ENCODE assay signal across 19 mouse cellular contexts in genomic region chr2:137049906-137050305, GRCm38 (mm10).
DNase-seq lines count a peak whose midpoint lies in the region; ATAC-seq and TF ChIP-seq lines count a peak whose summit lies in the region.
"Had no signal": no experiment of that assay in that cellular context is flagged by ENCODE, and none has a peak within 500 bp of the region (broad histone marks: within the 10 kb centered on the region; RNA-seq: fewer than 3 reads in every experiment).

No protein-coding gene starts in this region.

- no peaks in the 10 kb centered on the region for H3K27me3 ChIP-seq in heart, embryonic 11.5 days (ENCODE audit: control insufficient read depth, insufficient read depth, low read length)
- H3K27me3 ChIP-seq in lung, postnatal 0 days (replicated peaks; ENCODE audit: insufficient read depth, low read length): no peaks in the 10 kb centered on the region
- no peaks in the 10 kb centered on the region for H3K27me3 ChIP-seq in kidney, embryonic 15.5 days
- H3K27me3 ChIP-seq: intestine, embryonic 15.5 days; limb, embryonic 12.5 days; Patski had no signal

- H3K4me2 ChIP-seq in heart, embryonic 11.5 days: no peak overlapping the region
- no peak overlapping the region for H3K4me2 ChIP-seq in lung, postnatal 0 days (replicated peaks; ENCODE audit: low read depth, low read length)
- H3K4me2 ChIP-seq in kidney, embryonic 15.5 days: no peak overlapping the region
- H3K4me2 ChIP-seq: intestine, embryonic 15.5 days; limb, embryonic 12.5 days had no signal

- H3K4me1 ChIP-seq in heart, embryonic 11.5 days (ENCODE audit: control insufficient read depth, insufficient read depth, low read length): no peaks in the 10 kb centered on the region; the same call in 1 of the 2 replicates
- no peaks in the 10 kb centered on the region; the same call in 1 of the 2 replicates for H3K4me1 ChIP-seq in lung, postnatal 0 days (ENCODE audit: insufficient read depth, low read depth, low read length)
- H3K4me1 ChIP-seq in kidney, embryonic 15.5 days: no peaks in the 10 kb centered on the region
- H3K4me1 ChIP-seq: hindbrain, embryonic 10.5 days; intestine, embryonic 15.5 days; limb, embryonic 12.5 days; midbrain, embryonic 10.5 days had no signal

- H3K36me3 ChIP-seq in heart, embryonic 11.5 days (ENCODE audit: control insufficient read depth, insufficient read depth, low read length): no peaks in the 10 kb centered on the region
- no peaks in the 10 kb centered on the region for H3K36me3 ChIP-seq in lung, postnatal 0 days (ENCODE audit: insufficient read depth, low read length)
- no peaks in the 10 kb centered on the region for H3K36me3 ChIP-seq in kidney, embryonic 15.5 days
- H3K36me3 ChIP-seq: intestine, embryonic 15.5 days; limb, embryonic 12.5 days; midbrain, embryonic 10.5 days had no signal

- no peak overlapping the region for H3K4me3 ChIP-seq in heart, embryonic 11.5 days (ENCODE audit: low read depth, low read length)
- H3K4me3 ChIP-seq in lung, postnatal 0 days (ENCODE audit: low read depth, low read length): no peak overlapping the region
- H3K4me3 ChIP-seq in kidney, embryonic 15.5 days (replicated peaks): no peak overlapping the region
- H3K4me3 ChIP-seq: hindbrain, embryonic 10.5 days; intestine, embryonic 15.5 days; limb, embryonic 12.5 days; midbrain, embryonic 10.5 days had no signal

- 79% methylated on average over 1 of the region's 1 CpGs for WGBS in heart, embryonic 11.5 days (ENCODE audit: insufficient replicate concordance)
- WGBS in lung, postnatal 0 days: 57% methylated on average over 1 of the region's 1 CpGs
- 77% methylated on average over 1 of the region's 1 CpGs for WGBS in kidney, embryonic 15.5 days

- peak; percentile 57 for DNase-seq in gastrocnemius, adult 18-20 months (ENCODE audit: low spot score)
- no peak for DNase-seq in gastrocnemius, postnatal 14 days
- peak; percentile 9 for DNase-seq in heart, postnatal 25 days (ENCODE audit: low spot score)
- no peak for DNase-seq in lung, postnatal 0 days (ENCODE audit: low spot score)
- DNase-seq in lung, postnatal 25 days (ENCODE audit: low spot score): no peak
- DNase-seq in lung, postnatal 36 days: peak; percentile 41
- DNase-seq: adrenal gland, postnatal 10 days; cerebellum, adult 8-10 months had no signal

- no peak for ATAC-seq in heart, embryonic 11.5 days (replicated peaks; ENCODE audit: insufficient number of reproducible peaks, low FRiP score, low TSS enrichment)
- peak; percentile 58 for ATAC-seq in lung, postnatal 0 days
- ATAC-seq in kidney, embryonic 15.5 days (replicated peaks; ENCODE audit: low FRiP score): no peak
- ATAC-seq: forebrain, embryonic 14.5 days; hindbrain, embryonic 16.5 days; intestine, embryonic 15.5 days; midbrain, embryonic 16.5 days had no signal

- no peaks in the 10 kb centered on the region for H3K9me3 ChIP-seq in heart, embryonic 11.5 days (replicated peaks; ENCODE audit: control insufficient read depth, low read length)
- H3K9me3 ChIP-seq in lung, postnatal 0 days (ENCODE audit: low read length): no peaks in the 10 kb centered on the region
- no peaks in the 10 kb centered on the region for H3K9me3 ChIP-seq in kidney, embryonic 15.5 days (replicated peaks)
- H3K9me3 ChIP-seq: intestine, embryonic 15.5 days; limb, embryonic 12.5 days had no signal

- no peak overlapping the region for H3K27ac ChIP-seq in heart, embryonic 11.5 days (ENCODE audit: low read depth, low read length)
- H3K27ac ChIP-seq in lung, postnatal 0 days (ENCODE audit: low read length): no peak overlapping the region
- H3K27ac ChIP-seq in kidney, embryonic 15.5 days: no peak overlapping the region
- H3K27ac ChIP-seq: hindbrain, embryonic 10.5 days; intestine, embryonic 15.5 days; limb, embryonic 12.5 days; liver, embryonic 14.5 days; midbrain, embryonic 10.5 days had no signal

- no peak for TF ChIP-seq EP300 in lung, postnatal 0 days (IDR thresholded peaks at IDR 0.05)

- intact Hi-C loops in gastrocnemius, postnatal 14 days (cut with DNase I; ENCODE audit: low total_unique reads): no loop called here
- intact Hi-C loops in heart, postnatal 25 days (cut with DNase I): no loop called here

- no peak overlapping the region for H3K9ac ChIP-seq in heart, embryonic 11.5 days (ENCODE audit: low read depth, low read length)
- no peak overlapping the region for H3K9ac ChIP-seq in lung, postnatal 0 days (replicated peaks; ENCODE audit: low read depth)
- H3K9ac ChIP-seq in kidney, embryonic 15.5 days: no peak overlapping the region
- H3K9ac ChIP-seq: intestine, embryonic 15.5 days; limb, embryonic 12.5 days; liver, embryonic 14.5 days had no signal

- no peak for TF ChIP-seq CTCF in lung, postnatal 0 days (IDR thresholded peaks at IDR 0.05)

Comparison
In these comparisons a context has a peak if more than half of its experiments do, and no peak if none do; other contexts are left out.
1. DNase-seq: peak in gastrocnemius, adult 18-20 months (single experiment), heart, postnatal 25 days (single experiment) and lung, postnatal 36 days (single experiment); none in gastrocnemius, postnatal 14 days (single experiment), lung, postnatal 0 days (single experiment) and lung, postnatal 25 days (single experiment).